Mouse (Mus musculus) frontal cortex, postnatal 10 days (tissue): ENCODE measurements around the gene St6galnac3.
"Not testable (repeated sequence)": the region's sequence is repeated elsewhere in the genome, so short reads cannot be mapped to it uniquely, and the experiment has no call there.

Experiments used
- DNase-seq, 2 experiments: peaks; one replicate each; pipeline ENCODE4 v3.0.0; 2022; ENCODE audit warnings: low spot score in 2 of 2, mixed read lengths in 1 of 2

Gene St6galnac3

GRCm38 (mm10) chr3:153414132-153414531 lies 310.8 kb downstream of the St6galnac3 start:
- DNase-seq = no peak

- no peak for DNase-seq
These were observed 315.7 kb downstream of the St6galnac3 start for GRCm38 (mm10) chr3:153409286-153409685.

GRCm38 (mm10) chr3:153408361-153408760 lies 316.6 kb downstream of the St6galnac3 start:
- no peak for DNase-seq

- no peak for DNase-seq
These were observed 317.3 kb downstream of the St6galnac3 start for GRCm38 (mm10) chr3:153407698-153408097.

- DNase-seq = no peak
These were observed 318.1 kb downstream of the St6galnac3 start for GRCm38 (mm10) chr3:153406858-153407257.

- DNase-seq = no peak
These were observed 318.8 kb downstream of the St6galnac3 start for GRCm38 (mm10) chr3:153406220-153406619.

- DNase-seq = no peak
These were observed 319.3 kb downstream of the St6galnac3 start for GRCm38 (mm10) chr3:153405643-153406042.

GRCm38 (mm10) chr3:153400259-153400658 lies 324.7 kb downstream of the St6galnac3 start:
- DNase-seq = no peak

GRCm38 (mm10) chr3:153399574-153399973 lies 325.4 kb downstream of the St6galnac3 start:
- no peak for DNase-seq

GRCm38 (mm10) chr3:153397726-153398125 lies 327.2 kb downstream of the St6galnac3 start:
- DNase-seq = no peak

GRCm38 (mm10) chr3:153396375-153397068 lies 328.5 kb downstream of the St6galnac3 start:
- DNase-seq = no peak

GRCm38 (mm10) chr3:153395351-153395750 lies 329.6 kb downstream of the St6galnac3 start:
- no peak for DNase-seq

GRCm38 (mm10) chr3:153394751-153395150 lies 330.2 kb downstream of the St6galnac3 start:
- no peak for DNase-seq

- no peak for DNase-seq
These were observed 330.8 kb downstream of the St6galnac3 start for GRCm38 (mm10) chr3:153394224-153394623.

- DNase-seq = not testable (repeated sequence)
These were observed 333.5 kb downstream of the St6galnac3 start for GRCm38 (mm10) chr3:153391451-153391850.

GRCm38 (mm10) chr3:153384651-153385050 lies 340.3 kb downstream of the St6galnac3 start:
- DNase-seq = not testable (repeated sequence)

- DNase-seq = no peak
These were observed 341.3 kb downstream of the St6galnac3 start for GRCm38 (mm10) chr3:153383656-153384055.

GRCm38 (mm10) chr3:153365057-153365755 lies 359.8 kb downstream of the St6galnac3 start:
- no peak for DNase-seq

- no peak for DNase-seq
These were observed 360.6 kb downstream of the St6galnac3 start for GRCm38 (mm10) chr3:153364366-153364765.

- no peak for DNase-seq
These were observed 365.0 kb downstream of the St6galnac3 start for GRCm38 (mm10) chr3:153359966-153360365.

- no peak for DNase-seq
These were observed 368.9 kb downstream of the St6galnac3 start for GRCm38 (mm10) chr3:153356071-153356470.

- DNase-seq = no peak
These were observed 370.0 kb downstream of the St6galnac3 start for GRCm38 (mm10) chr3:153354988-153355297.
